Mouse (Mus musculus) left cerebral cortex, postnatal 14 days (tissue): ENCODE measurements at regions not wholly inside any gene's neighbourhood (a gene's known extent, or its start where the extent isn't known, plus 50 kb on each side); places are given as distances from the start of the nearest gene placed in this dataset.

Source experiments
- DNase-seq, 2 experiments: peaks; one replicate each; pipeline ENCODE4 v3.0.0; 2021 to 2022; ENCODE audit warnings: low spot score in 2 of 2, mixed read lengths in 1 of 2
- intact Hi-C: fragments of 180-260 bp; cut with DNase I; formaldehyde crosslinking; loops from one replicate; pipeline ENCODE4 v1.15.1; 2025

DNA sequence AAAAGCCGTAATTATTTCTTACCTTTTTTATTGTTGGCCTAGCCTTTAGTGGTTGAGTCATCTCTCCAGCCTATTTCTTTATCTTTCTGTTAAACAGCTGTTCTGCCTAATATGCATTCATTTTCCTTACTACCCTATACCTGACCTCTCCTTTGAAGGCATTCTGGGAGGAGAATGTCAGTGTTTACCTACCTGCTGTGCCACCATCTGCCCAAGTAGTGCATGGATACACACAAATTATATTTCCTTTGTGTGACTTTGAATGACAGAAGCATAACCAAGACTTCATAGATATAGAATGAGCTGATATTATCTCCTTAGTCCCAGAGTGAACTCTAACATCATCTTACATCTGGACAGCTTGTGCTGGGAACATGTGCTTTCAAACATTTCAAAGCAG is 293.5 kb upstream of the Tom1l1 start:
- intact Hi-C loops, result no loop called here
- no peak for DNase-seq

DNA sequence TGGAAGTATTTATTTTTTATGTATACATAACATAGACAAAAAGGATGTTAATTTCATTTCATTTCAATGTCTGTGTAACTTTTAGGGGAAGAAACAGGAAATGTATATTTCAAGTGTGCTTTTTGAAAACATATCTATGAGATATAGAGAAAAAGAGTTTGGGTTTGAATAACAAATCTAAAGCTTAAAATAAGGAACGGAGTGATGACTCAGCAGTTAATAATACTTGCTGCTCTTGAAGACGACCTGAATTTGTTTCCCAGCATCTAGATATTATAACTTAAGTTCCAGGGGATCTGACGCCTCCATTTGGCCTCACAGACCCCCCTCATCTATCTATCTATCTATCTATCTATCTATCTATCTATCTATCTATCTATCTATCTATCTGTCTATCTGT is 290.1 kb upstream of the Tom1l1 start:
- intact Hi-C loops, result no loop called here
- DNase-seq, result no peak

DNA sequence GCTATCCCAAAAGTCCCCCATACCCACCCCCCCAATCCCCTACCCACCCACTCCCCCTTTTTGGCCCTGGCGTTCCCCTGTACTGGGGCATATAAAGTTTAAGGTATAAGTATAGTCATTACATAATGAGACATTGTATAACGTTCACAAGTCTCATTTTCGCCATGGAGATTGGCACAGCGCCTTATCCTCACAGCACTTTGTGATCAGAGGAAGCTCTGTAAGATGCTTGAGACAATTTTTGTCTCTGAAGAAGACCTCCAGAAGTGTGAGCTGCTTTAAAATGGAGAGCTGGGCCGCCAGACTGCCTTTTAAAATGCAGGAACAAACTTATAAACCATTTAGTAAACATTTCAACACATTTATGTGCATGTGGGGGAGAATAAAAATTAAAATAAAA is 252.9 kb upstream of the Tom1l1 start:
- DNase-seq, result peak; percentile 18 to 49
- intact Hi-C loops, result no loop called here

DNA sequence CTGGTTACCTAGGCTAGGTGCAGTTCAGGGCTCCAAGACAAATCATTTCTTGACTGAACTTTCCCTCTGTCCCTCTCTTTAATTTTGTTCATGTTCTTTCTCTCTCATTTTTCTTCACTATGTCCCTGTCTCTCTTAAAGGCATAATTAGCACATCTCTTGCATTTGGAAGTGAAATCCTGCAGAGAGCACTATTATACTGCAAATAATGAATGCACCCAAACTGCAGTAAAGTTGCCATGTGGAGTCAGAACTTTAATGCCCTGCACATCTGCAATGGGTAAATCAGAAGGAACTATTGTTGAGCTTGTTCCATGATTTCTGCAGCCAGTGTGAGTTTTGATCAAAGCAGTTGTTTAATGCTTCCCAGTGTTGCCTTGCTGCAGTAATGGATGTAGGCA is 237.6 kb upstream of the Tom1l1 start:
- DNase-seq, result no peak

DNA sequence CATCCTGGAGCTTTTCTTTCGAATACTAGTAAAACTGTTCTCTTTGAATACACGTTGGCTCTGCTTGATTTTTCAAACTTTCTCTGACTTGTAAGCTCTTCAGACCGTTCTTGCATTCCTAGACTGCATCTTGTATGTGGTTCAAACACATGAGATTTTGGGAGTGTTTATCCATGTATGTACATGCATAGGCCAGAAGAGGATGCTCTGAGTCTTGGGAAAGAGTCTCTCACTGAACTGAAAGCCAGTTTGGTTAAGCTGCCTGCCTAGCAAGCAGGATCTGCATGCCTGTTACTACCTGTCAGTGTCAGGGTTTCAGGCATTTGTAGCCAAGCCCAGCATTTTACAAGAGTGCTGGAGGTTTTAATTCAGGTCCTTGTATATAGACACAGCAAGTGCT is 229.6 kb upstream of the Tom1l1 start:
- intact Hi-C loops, result no loop called here

More for the DNA sequence above, 237.6 kb upstream of the Tom1l1 start:
- intact Hi-C loops, result no loop called here

DNA sequence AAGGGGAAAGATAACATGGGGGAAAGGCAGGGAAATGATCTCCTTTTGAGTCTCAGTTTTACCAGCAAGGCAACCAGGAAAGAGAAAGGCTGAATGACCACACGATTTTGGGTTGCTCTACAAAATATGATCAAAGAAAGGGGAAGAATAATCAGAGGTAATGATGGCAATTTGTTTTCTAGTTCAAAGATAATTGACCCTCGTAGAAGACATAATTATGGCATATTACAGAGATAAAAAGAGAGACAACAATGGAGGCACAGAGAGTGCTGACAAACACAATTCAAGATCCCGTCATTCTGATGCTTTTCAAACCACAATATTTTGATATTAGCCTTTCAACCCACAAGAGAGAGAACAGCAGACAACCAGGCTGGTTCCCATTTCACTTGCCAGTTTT is 206.1 kb upstream of the Tom1l1 start:
- no peak for DNase-seq
- intact Hi-C loops, result no loop called here

More for the DNA sequence above, 229.6 kb upstream of the Tom1l1 start:
- DNase-seq, result no peak

DNA sequence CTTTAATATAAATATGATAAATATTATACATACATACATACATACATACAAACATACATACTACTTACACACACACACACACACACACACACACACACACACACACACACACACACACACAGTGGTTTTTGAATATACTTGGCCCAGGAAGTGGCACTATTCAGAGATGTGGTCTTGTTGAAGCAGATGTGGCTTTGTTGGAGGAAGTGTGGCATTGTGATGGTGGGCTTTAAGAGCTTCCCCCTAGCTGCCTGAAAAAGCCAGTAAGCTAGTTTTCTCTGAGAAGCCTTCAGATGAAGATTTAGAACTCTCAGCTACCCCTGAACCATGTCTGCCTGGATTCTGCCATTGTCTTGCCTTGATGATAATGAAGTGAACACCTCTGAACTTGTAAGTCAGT is 185.0 kb upstream of the Tom1l1 start:
- intact Hi-C loops, result no loop called here
- no peak for DNase-seq

DNA sequence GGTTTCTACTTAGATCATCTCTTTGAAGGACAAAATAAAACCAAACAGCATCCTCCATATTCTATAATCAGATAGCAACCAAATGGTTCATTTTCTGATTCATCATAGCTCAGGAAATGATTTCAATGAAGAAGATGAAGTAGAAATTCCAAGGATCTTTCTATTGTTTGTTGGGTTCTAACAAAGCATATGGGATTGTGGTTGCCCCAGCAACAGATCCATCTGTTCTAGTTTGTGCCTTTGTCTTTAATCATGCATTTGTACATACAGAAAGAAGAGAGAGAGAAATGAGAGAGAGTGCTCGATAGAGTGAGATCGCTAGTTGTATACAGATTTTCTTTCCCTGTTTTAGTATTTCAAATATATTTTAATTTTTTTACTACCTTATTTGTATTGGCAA is 183.5 kb upstream of the Tom1l1 start:
- intact Hi-C loops, result no loop called here
- peak in 1 of 2 experiments; percentile 8 for DNase-seq

DNA sequence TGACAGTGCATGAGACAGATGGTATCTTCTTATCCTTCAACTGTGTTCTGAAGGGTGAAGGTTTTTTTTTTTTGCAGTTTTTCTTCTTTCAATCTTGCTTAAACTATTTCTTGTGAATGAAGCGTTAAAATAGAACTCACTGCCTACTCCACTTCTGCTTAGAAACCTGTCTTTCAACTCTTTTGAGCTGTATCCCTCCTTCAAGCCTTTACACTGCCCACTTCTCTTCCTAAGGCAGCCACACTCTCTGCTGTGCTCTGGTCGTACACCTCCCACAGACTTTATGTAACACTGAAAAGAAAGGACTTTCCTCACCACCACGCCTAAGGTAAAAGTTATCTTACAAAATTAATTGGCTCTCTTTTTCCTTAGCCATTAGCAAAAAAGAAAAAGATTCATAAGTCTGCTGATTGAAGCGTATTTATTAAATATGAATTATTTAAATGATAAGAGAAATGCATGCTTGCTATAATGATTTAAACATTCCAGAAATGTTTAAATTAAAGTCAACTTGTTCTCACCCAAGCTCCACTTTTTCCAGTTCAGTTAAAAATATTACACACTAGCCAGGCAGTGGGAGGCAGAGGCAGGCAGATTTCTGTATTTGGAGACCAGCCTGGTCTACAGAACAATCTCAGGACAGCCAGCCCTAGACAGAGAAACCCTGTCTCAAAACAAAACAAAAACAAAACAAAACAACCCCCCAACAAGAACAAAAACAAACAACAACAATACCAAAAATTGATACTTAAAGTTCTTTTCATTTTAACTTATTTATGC is 176.0 kb upstream of the Tom1l1 start:
- peak; percentile 16 to 30 for DNase-seq
- intact Hi-C loops, result no loop called here

DNA sequence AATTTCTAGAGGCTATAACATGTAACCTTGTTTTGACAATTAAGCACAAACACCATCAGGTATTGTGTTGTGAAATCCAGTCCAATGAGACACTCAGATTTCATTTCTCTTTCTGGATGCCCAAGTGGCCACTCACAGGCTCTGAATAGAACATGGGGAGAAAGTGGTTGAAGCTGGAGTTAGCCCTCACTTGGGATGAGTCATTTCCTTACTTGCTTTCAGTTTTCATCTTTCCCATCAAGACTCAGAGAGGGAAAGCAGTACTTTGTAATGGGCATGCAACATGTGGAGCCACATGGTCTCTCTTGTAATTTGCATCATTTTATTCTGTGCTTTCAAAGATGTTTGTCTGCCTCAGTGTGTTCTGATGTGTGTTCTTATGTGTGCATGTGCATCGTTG is 167.6 kb upstream of the Tom1l1 start:
- intact Hi-C loops, result no loop called here
- DNase-seq, result no peak

DNA sequence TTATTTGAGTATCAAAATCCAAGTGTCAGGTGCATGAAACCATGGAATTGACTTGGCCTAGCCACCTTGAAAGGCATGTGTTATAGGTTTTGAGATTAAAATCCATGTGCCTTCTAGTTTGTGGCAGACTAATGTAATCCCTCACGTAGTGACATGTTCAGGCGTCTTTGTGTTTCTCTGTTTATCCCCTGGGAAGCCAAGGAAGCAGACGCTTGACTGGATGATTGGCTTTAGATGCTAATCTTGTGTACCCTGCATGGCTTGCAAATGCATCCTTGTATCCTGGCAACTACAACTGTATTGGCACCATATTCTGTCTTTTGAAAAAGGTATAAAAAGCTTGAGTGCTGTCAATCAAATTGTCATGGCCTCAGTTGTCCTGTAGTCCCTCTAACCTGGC is 167.2 kb upstream of the Tom1l1 start:
- intact Hi-C loops, result no loop called here
- DNase-seq, result no peak

DNA sequence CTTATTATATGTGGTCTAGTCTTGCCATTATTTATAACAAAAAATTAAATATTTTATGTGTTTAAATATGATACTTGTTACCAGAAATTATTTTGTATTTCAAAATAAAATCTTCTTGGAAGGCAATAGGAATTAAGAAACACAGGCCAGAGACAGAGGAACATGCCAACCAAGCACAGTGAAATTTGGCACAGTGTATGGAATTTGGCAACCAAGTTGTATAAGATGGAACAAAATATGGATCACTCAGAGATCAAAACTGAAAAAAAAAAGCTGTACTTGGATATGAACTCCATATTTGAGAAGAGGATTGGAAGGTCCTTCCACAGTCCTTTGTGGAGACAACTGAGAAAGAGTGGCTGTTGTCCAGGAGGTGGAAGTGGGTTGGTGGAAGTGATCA is 163.1 kb upstream of the Tom1l1 start:
- DNase-seq, result no peak
- intact Hi-C loops, result no loop called here

DNA sequence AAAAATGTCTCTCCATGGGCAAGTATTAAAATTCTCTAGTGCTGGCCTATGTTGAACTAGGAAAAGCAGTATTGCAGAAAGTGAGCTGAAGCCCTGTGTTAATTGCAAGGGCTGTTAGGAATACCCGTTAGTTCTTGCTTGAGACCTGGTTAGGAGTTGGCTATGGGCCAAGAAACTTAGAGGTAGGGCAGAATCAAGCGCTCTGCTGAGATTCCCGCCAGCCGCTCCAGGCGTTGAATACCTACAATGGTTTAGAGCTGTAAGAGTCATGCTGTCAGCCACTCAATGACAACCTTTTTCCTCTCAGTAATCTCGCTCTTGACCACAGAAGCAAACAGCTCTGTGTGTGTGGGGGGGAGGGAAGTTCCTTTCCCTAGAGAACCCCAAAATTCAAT is 156.8 kb upstream of the Tom1l1 start:
- no peak for DNase-seq

DNA sequence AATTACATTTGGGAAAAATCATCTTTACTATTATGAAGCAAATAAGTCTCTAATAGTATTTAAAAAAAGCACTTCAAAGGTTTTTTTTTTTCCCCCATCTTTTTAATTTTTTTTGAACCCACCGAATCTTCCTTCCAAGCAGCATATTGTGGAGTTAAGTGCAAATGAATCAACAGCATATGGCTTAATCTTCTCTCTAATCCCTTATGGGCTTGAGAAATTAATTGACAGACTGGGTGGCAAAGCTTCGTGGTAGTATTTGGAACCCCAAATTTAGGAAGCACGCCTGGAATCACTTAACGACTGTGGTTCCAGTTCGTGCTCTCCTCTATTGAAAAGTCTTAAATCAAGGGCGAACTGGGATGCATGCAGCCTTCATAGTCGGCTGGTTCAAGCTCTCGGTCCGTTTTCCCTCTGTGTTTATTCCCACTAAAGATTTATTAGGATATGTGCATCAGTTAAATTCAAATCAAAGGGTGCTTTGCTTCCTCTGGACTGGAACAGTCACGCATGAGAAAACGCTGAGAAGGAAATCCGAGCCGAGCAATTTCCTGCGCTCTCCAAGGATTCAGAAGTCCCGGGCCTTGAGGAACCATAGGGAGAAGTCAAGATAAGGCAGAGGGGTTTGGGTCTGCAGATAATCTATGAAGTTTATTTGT is 156.2 kb upstream of the Tom1l1 start:
- intact Hi-C loops, result no loop called here
- DNase-seq, result no peak

More for the DNA sequence above, 156.8 kb upstream of the Tom1l1 start:
- intact Hi-C loops, result no loop called here

DNA sequence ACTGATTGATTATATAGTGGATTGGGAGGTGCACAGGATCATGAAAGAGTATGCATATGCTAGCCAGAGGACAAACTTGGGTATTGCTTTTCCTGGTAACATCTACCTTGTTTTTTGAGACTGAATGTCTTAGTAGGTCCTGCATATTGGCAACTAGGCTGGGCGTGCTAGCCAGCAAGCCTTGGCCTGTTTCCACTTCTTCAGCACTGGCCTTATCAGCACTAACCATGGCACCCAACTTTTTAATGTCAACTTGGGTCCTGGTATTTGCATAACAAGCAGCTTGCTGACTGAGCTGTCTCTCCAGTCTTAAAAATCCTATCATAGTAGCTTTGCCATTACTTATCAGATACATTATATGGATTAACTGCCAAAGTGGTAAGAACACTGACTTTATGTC is 150.0 kb upstream of the Tom1l1 start:
- no peak for DNase-seq
- intact Hi-C loops, result no loop called here

DNA sequence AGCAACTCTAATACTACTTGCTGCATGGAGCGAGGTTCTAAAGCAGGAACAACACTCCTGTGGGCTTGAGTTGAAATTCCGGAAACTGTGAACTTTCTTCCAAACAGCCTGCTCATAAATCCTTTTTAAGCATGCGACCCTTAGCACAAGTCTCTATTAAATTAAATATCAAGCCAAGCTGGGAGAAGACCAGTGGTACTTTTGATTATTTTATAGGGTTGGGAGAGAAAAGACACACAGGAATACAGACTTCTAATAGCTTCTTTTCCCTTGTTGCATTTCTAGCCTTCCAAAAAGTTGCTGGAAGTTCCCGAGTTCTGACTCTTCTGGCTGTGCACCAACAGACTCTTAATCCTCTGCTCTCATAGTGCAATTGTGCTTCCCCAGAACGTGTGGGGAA is 136.6 kb upstream of the Tom1l1 start:
- intact Hi-C loops, result no loop called here
- DNase-seq, result no peak

DNA sequence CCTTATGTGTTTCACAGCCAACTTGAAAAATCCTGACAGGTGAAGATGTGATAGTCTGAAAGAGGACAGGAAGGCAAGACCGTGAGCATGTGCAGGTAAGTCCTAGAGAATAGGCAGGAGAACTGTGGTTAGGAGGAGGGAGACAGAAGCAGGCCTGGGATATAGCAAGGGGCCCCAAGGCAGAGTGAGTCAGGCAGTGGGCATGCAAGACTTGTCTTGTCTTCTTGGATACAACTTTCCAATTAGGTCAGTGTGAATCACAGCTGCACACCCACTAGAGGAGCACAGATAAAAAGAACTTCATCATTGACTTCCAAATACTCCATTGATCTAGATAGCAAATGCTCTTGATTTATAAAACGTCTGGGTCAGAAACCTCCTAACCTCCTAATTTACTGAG is 128.6 kb upstream of the Tom1l1 start:
- no peak for DNase-seq
- intact Hi-C loops, result no loop called here

DNA sequence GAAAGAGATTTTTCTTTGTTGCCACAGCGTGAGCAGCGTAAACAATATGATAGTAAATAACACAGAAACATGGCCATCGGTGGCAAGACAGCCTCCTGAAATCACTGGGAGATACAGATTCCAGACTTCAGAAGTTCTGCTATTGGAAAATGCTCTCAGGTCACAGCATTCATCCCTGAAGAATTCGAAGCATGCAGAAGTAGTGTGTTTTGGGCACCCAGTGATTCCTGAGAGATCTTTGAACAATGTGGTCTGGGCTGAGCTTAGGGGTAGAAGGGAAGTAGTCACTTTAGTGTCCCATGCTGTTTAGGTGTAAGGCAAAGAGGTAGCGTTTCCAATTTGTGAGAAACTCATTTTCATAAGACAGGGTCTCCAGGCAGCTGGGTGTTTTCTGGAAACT is 126.3 kb upstream of the Tom1l1 start:
- no peak for DNase-seq
- intact Hi-C loops, result no loop called here

DNA sequence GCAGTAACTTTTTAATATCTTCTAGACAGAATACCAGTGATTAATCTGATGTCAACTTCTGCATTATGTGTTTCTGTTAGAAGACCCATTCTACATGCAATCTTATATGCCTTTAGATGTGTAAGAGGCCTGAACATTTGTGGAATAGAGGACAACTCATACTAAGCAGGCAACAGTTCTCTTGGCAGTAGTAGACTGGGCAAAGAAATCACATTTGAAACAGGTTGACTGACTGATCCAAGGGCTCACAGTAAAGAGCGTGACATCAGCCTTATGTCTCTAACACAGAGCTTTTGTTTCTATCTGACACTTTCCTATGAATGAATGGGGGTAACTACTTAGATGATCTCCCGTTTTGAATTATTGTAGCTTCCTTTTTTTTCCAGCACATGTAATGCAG is 124.8 kb upstream of the Tom1l1 start:
- no peak for DNase-seq
- intact Hi-C loops, result no loop called here

DNA sequence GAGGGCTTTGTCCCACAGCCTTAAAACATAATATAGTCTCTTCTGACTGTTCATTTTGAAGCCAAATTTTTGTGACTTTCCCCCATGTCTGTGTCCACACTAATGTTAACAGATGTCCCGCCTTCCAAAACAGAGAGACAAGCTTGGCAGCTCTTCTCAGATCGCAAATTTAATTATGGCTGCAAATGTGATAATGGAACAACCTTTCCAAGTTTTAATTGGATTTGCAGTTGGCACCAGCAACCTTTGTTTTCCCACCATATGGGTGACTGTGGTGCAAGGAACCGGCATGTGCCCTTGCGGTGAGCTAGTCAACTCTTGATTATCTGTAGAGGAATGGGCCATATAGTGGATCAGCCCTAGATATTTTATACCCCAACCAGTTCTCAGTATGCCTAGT is 124.4 kb upstream of the Tom1l1 start:
- intact Hi-C loops, result no loop called here
- DNase-seq, result no peak

DNA sequence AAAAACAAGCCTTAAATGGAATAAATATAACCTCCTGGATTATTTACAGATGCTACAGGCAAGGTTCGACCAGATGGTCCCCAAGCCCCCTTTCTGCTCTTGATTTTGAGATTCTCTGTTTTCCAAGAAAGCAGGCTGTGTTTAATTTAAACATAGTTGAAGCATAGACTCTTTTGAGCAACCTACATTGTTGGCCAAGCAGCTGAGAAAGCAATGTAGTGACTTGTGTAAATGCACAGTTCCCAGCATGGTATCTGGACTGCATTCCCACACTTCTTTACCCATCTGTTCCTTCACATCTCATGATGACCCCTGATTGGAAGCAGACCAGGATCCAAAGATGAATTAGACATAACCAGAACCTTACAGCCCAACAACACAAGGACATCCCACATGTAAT is 120.3 kb upstream of the Tom1l1 start:
- intact Hi-C loops, result no loop called here
- DNase-seq, result no peak
